Mouse (Mus musculus) heart, postnatal 0 days (tissue): Measurements from ENCODE around the gene Arl15. TPM values are rescaled to one million over a fixed set of nuclear protein-coding genes. Genes with fewer than 3 reads are reported as not detected.

ENCODE experiments used
- ATAC-seq: fragments of 200-750 bp; cut with Nextera tagmentation; 2 replicates; pipeline ENCODE4 v1.8.0; 2017; ENCODE audit warnings: low read depth, moderate number of reproducible peaks, moderate library complexity; ENCODE audit not compliant: insufficient read depth
- DNase-seq: peaks from one replicate; pipeline ENCODE4 v3.0.0-alpha.2; 2016; ENCODE audit warnings: low spot score
- H3K27ac ChIP-seq: fragments of 300-500 bp; sonication (generic); 2 replicates; pipeline ENCODE4 v1.5.1; 2014; ENCODE audit warnings: low read depth, mild to moderate bottlenecking
- H3K27me3 ChIP-seq: fragments of 300-500 bp; sonication (generic); 2 replicates; pipeline ENCODE4 v1.6.1; 2014; ENCODE audit warnings: low read length, mixed read lengths; ENCODE audit not compliant: control insufficient read depth, insufficient read depth
- H3K36me3 ChIP-seq: fragments of 300-500 bp; sonication (generic); replicated peaks from 2 replicates; pipeline ENCODE4 v1.6.1; 2014; ENCODE audit warnings: low read length, mixed read lengths; ENCODE audit not compliant: control insufficient read depth, insufficient read depth
- H3K4me1 ChIP-seq: fragments of 300-500 bp; sonication (generic); 2 replicates; pipeline ENCODE4 v1.6.1; 2014; ENCODE audit warnings: antibody characterized with exemption; ENCODE audit not compliant: control insufficient read depth, insufficient read depth
- H3K4me2 ChIP-seq: fragments of 300-500 bp; sonication (generic); 2 replicates; pipeline ENCODE4 v1.6.1; 2014; ENCODE audit warnings: low read depth, mild to moderate bottlenecking, low read length, moderate library complexity
- H3K4me3 ChIP-seq: fragments of 300-500 bp; sonication (generic); 2 replicates; pipeline ENCODE4 v1.5.1; 2014; ENCODE audit warnings: low read depth, low read length
- H3K9ac ChIP-seq: fragments of 300-500 bp; sonication (generic); replicated peaks from 2 replicates; pipeline ENCODE4 v1.6.1; 2014; ENCODE audit warnings: low read depth, low read length, mixed read lengths
- H3K9me3 ChIP-seq: fragments of 300-500 bp; sonication (generic); replicated peaks from 2 replicates; pipeline ENCODE4 v1.6.1; 2016; ENCODE audit warnings: low read length; ENCODE audit not compliant: control insufficient read depth
- CTCF ChIP-seq: IDR thresholded peaks from 2 replicates; pipeline ENCODE4 v1.5.1; 2016; ENCODE audit warnings: antibody characterized with exemption, control low read depth, low read depth
- EP300 ChIP-seq: IDR thresholded peaks from 2 replicates; pipeline ENCODE4 v1.6.1; 2016; ENCODE audit warnings: antibody characterized with exemption, low read depth
- WGBS: fragments of 180-500 bp; shearing (Covaris S2); extraction: QIAGEN DNeasy Blood & Tissue Kit; methylation state at CpG from one replicate; pipeline ENCODE4 v1.1.7; 2014; 5-methylcytosine and 5-hydroxymethylcytosine counted together
- polyA plus RNA-seq: library from polyadenylated mRNA; unstranded; fragments of >200 nt; fragmentation: Nextera tagmentation; extraction: Ambion mirVana; gene quantifications from 2 replicates; pipeline ENCODE4 v1.2.1, GENCODE M21; 2015
- total RNA-seq: library from RNA; depleted of rRNA; stranded (reverse); fragments of >200 nt; gene quantifications from 2 replicates; pipeline ENCODE4 v1.2.3, GENCODE M21; 2014; ENCODE audit warnings: low replicate concordance

Arl15 gene
- total and polyA plus RNA-seq, 2 experiments from 2014 or later, result 3.9 to 16.5 TPM

- H3K27me3 ChIP-seq, result no peaks in the 10 kb centered on the region
- H3K36me3 ChIP-seq, result no peaks in the 10 kb centered on the region
- H3K4me3 ChIP-seq, result no peak overlapping the region
- H3K9ac ChIP-seq, result no peak overlapping the region
- no peaks in the 10 kb centered on the region for H3K9me3 ChIP-seq
- H3K4me2 ChIP-seq, result no peak overlapping the region
- TF ChIP-seq CTCF (no peak), EP300 (no peak)
- no peak overlapping the region for H3K27ac ChIP-seq
- ATAC-seq (no peak), DNase-seq (no peak)
- no peaks in the 10 kb centered on the region for H3K4me1 ChIP-seq
- 87% methylated on average over 11 of the region's 11 CpGs for WGBS
Measured at GRCm38 (mm10) chr13:113761717-113762116, 32.6 kb upstream of the Arl15 start.

GRCm38 (mm10) chr13:113762766-113763516, 31.4 kb upstream of the Arl15 start:
- H3K9me3 ChIP-seq, result no peaks in the 10 kb centered on the region
- ATAC-seq, result no peak
- H3K4me1 ChIP-seq, result no peaks in the 10 kb centered on the region
- H3K27me3 ChIP-seq, result no peaks in the 10 kb centered on the region
- no peak overlapping the region for H3K9ac ChIP-seq
- DNase-seq, result no peak
- no peak overlapping the region for H3K4me3 ChIP-seq
- no peak overlapping the region for H3K4me2 ChIP-seq
- WGBS, result 73% methylated on average over 14 of the region's 14 CpGs
- no peaks in the 10 kb centered on the region for H3K36me3 ChIP-seq
- TF ChIP-seq EP300 (no peak), CTCF (no peak)
- no peak overlapping the region for H3K27ac ChIP-seq

GRCm38 (mm10) chr13:113765411-113765810, 28.9 kb upstream of the Arl15 start:
- Histone ChIP-seq H3K4me3 (no peak overlapping the region), H3K27me3 (no peaks in the 10 kb centered on the region), H3K9ac (no peak overlapping the region), H3K4me1 (no peaks in the 10 kb centered on the region), H3K9me3 (no peaks in the 10 kb centered on the region), H3K36me3 (no peaks in the 10 kb centered on the region), H3K4me2 (no peak overlapping the region), H3K27ac (no peak overlapping the region)
- DNase-seq (no peak), ATAC-seq (no peak)
- WGBS, result 54% methylated on average over 3 of the region's 3 CpGs
- TF ChIP-seq CTCF (no peak), EP300 (no peak)

- whole genome bisulfite sequencing, result 67% methylated on average over 3 of the region's 3 CpGs
- no peaks in the 10 kb centered on the region for H3K4me1 ChIP-seq
- DNase-seq (no peak), ATAC-seq (no peak)
- H3K27ac ChIP-seq, result no peak overlapping the region
- no peaks in the 10 kb centered on the region for H3K36me3 ChIP-seq
- H3K4me3 ChIP-seq, result no peak overlapping the region
- no peaks in the 10 kb centered on the region for H3K9me3 ChIP-seq
- TF ChIP-seq EP300 (no peak), CTCF (no peak)
- no peak overlapping the region for H3K9ac ChIP-seq
- H3K4me2 ChIP-seq, result no peak overlapping the region
- H3K27me3 ChIP-seq, result no peaks in the 10 kb centered on the region
Measured at GRCm38 (mm10) chr13:113769829-113770228, 24.5 kb upstream of the Arl15 start.

- TF ChIP-seq CTCF (no peak), EP300 (no peak)
- Histone ChIP-seq H3K27me3 (no peaks in the 10 kb centered on the region), H3K9me3 (no peaks in the 10 kb centered on the region), H3K27ac (no peak overlapping the region), H3K9ac (no peak overlapping the region), H3K4me1 (no peaks in the 10 kb centered on the region), H3K4me2 (no peak overlapping the region), H3K36me3 (no peaks in the 10 kb centered on the region), H3K4me3 (no peak overlapping the region)
- DNase-seq (no peak), ATAC-seq (no peak)
- 91% methylated on average over 5 of the region's 5 CpGs for WGBS
Measured at GRCm38 (mm10) chr13:113770340-113770739, 24.0 kb upstream of the Arl15 start.

GRCm38 (mm10) chr13:113771340-113771739, 23.0 kb upstream of the Arl15 start:
- ATAC-seq (no peak), DNase-seq (no peak)
- H3K27me3 ChIP-seq, result no peaks in the 10 kb centered on the region
- H3K9me3 ChIP-seq, result no peaks in the 10 kb centered on the region
- no peak overlapping the region for H3K4me3 ChIP-seq
- H3K9ac ChIP-seq, result no peak overlapping the region
- no peak overlapping the region for H3K27ac ChIP-seq
- no peaks in the 10 kb centered on the region for H3K36me3 ChIP-seq
- H3K4me1 ChIP-seq, result no peaks in the 10 kb centered on the region
- H3K4me2 ChIP-seq, result no peak overlapping the region
- TF ChIP-seq EP300 (no peak), CTCF (no peak)
- 53% methylated on average over 1 of the region's 1 CpGs for WGBS
